Comparison of ENCODE assay signal across 13 mouse cellular contexts in genomic region chr5:111073316-111073736, GRCm38 (mm10).
DNase-seq lines count a peak whose midpoint lies in the region; ATAC-seq and TF ChIP-seq lines count a peak whose summit lies in the region.
"Had no signal": no experiment of that assay in that cellular context is flagged by ENCODE, and none has a peak within 500 bp of the region (broad histone marks: within the 10 kb centered on the region; RNA-seq: fewer than 3 reads in every experiment).

No protein-coding gene starts in this region.

- peaks cover 3 to 10% of the 10 kb centered on the region in 2 experiments; a peak in 3 of 4 replicates for H3K4me1 ChIP-seq in heart, embryonic 14.5 days (ENCODE audit: control insufficient read depth in 2 of 2, insufficient read depth in 2 of 2, low read length in 2 of 2)
- H3K4me1 ChIP-seq in forebrain, embryonic 11.5 days (replicated peaks; ENCODE audit: control insufficient read depth, insufficient read depth, low read length): peaks cover 7% of the 10 kb centered on the region; the same call in 1 of the 2 replicates
- peaks cover 26% of the 10 kb centered on the region for H3K4me1 ChIP-seq in midbrain, embryonic 10.5 days

- no peaks in the 10 kb centered on the region; the same call in none of the 2 replicates for H3K27me3 ChIP-seq in heart, embryonic 14.5 days (ENCODE audit: control insufficient read depth, insufficient read depth, low read length)
- no peaks in the 10 kb centered on the region for H3K27me3 ChIP-seq in forebrain, embryonic 11.5 days (ENCODE audit: control insufficient read depth, insufficient read depth, low read length)
- peaks cover 36% of the 10 kb centered on the region for H3K27me3 ChIP-seq in midbrain, embryonic 10.5 days (ENCODE audit: low read depth, poor library complexity, severe bottlenecking)
- H3K27me3 ChIP-seq: CH12.LX had no signal

- 43% methylated on average over 6 of the region's 6 CpGs for WGBS in heart, embryonic 14.5 days
- WGBS in forebrain, embryonic 11.5 days: 65% methylated on average over 6 of the region's 6 CpGs
- WGBS in midbrain, embryonic 10.5 days: 69% methylated on average over 6 of the region's 6 CpGs

- H3K9me3 ChIP-seq in heart, embryonic 14.5 days (ENCODE audit: control insufficient read depth, low read length): no peaks in the 10 kb centered on the region
- no peaks in the 10 kb centered on the region for H3K9me3 ChIP-seq in forebrain, embryonic 11.5 days (ENCODE audit: control insufficient read depth, low read length)
- peaks cover 7% of the 10 kb centered on the region; the same call in 1 of the 2 replicates for H3K9me3 ChIP-seq in midbrain, embryonic 10.5 days (replicated peaks)

- H3K9ac ChIP-seq in heart, embryonic 14.5 days (ENCODE audit: low read length): no peak overlapping the region
- no peak overlapping the region for H3K9ac ChIP-seq in forebrain, embryonic 11.5 days (ENCODE audit: low read length)

- peak; percentile 50; the same call in 1 of the 2 replicates for ATAC-seq in heart, embryonic 14.5 days (ENCODE audit: insufficient number of reproducible peaks, insufficient read depth, low FRiP score, low read depth)
- ATAC-seq in forebrain, embryonic 11.5 days (replicated peaks; ENCODE audit: low FRiP score): peak; percentile 64; the same call in 1 of the 2 replicates
- ATAC-seq in inflammation-experienced regulatory T-cells, adult 6 months: no peak
- ATAC-seq: activated CD4-positive, CD25-positive, alpha-beta regulatory T cell, adult 4 months; intestine, embryonic 16.5 days had no signal

- no peak overlapping the region for H3K4me3 ChIP-seq in heart, embryonic 14.5 days (ENCODE audit: control insufficient read depth in 1 of 2, insufficient read depth in 1 of 2, low read depth in 1 of 2, low read length in 2 of 2)
- no peak overlapping the region for H3K4me3 ChIP-seq in forebrain, embryonic 11.5 days (ENCODE audit: low read depth, low read length)
- no peak overlapping the region for H3K4me3 ChIP-seq in midbrain, embryonic 10.5 days
- no peak overlapping the region for H3K4me3 ChIP-seq in layer of hippocampus, adult 2 months

- peak overlapping the region; percentile 12; the same call in 1 of the 2 replicates for H3K4me2 ChIP-seq in heart, embryonic 14.5 days (ENCODE audit: low read length)
- no peak overlapping the region for H3K4me2 ChIP-seq in forebrain, embryonic 11.5 days (ENCODE audit: low read depth, low read length, severe bottlenecking)

- no peaks in the 10 kb centered on the region for H3K36me3 ChIP-seq in heart, embryonic 14.5 days (ENCODE audit: control insufficient read depth, insufficient read depth, low read length)
- H3K36me3 ChIP-seq in forebrain, embryonic 11.5 days (ENCODE audit: control insufficient read depth, insufficient read depth, low read length): no peaks in the 10 kb centered on the region
- no peaks in the 10 kb centered on the region for H3K36me3 ChIP-seq in midbrain, embryonic 10.5 days

- H3K27ac ChIP-seq in heart, embryonic 14.5 days (replicated peaks in 1 of 2; ENCODE audit: control insufficient read depth in 1 of 2, insufficient read depth in 1 of 2, low read depth in 2 of 2, low read length in 2 of 2): no peak overlapping the region
- H3K27ac ChIP-seq in forebrain, embryonic 11.5 days (ENCODE audit: low read depth, low read length): no peak overlapping the region
- peak overlapping the region; percentile 13; the same call in 1 of the 2 replicates for H3K27ac ChIP-seq in midbrain, embryonic 10.5 days (replicated peaks)
- no peak overlapping the region for H3K27ac ChIP-seq in layer of hippocampus, adult 2 months

- no peak for DNase-seq in heart, postnatal 4 days
- DNase-seq in Muller cell, postnatal 12 days (ENCODE audit: inconsistent ontology term): peak; percentile 37
- peak; percentile 71 for DNase-seq in forebrain, embryonic 11.5 days (ENCODE audit: low spot score)
- no peak for DNase-seq in midbrain, embryonic 10.5 days (ENCODE audit: low spot score)
- DNase-seq in layer of hippocampus, postnatal 25 days (ENCODE audit: extremely low spot score in 1 of 2, low spot score in 1 of 2): no peak
- DNase-seq in layer of hippocampus, adult 2 months (ENCODE audit: low spot score in 2 of 2): no peak
- DNase-seq: liver; thymus, adult 18-20 months had no signal

- TF ChIP-seq CTCF in layer of hippocampus, adult 2 months (conservative IDR thresholded peaks at IDR 0.05): no peak

Comparison
In these comparisons a context has a peak if more than half of its experiments do, and no peak if none do; other contexts are left out.
1. DNase-seq: peak in Muller cell, postnatal 12 days (single experiment) and forebrain, embryonic 11.5 days (single experiment); none in heart, postnatal 4 days (single experiment), midbrain, embryonic 10.5 days (single experiment), layer of hippocampus, postnatal 25 days (0 of 2) and layer of hippocampus, adult 2 months (0 of 2).